Mouse (Mus musculus): ENCODE measurements around the gene Rcn3. TPM values are rescaled to one million over a fixed set of nuclear protein-coding genes. Genes with fewer than 3 reads are reported as not detected.

Gene Rcn3
- 302 and 306 TPM in 2 replicates for polyA plus RNA-seq (2016; fragmentation: Nextera tagmentation; extraction: Ambion mirVana)

- Histone ChIP-seq H3K9ac (peak within 1 kb of the TSS; percentile 80), H3K36me3 (peaks cover 27% of the 10 kb centered on the region), H3K4me1 (peaks cover 34% of the 10 kb centered on the region; the same call in 1 of the 2 replicates), H3K9me3 (no peaks in the 10 kb centered on the region), H3K4me3 (peak within 1 kb of the TSS; percentile 68), H3K27me3 (no peaks in the 10 kb centered on the region), H3K4me2 (replicated peaks) (peak within 1 kb of the TSS; percentile 73), H3K27ac (peak within 1 kb of the TSS; percentile 93)
- ATAC-seq (ENCODE audit: insufficient number of reproducible peaks, insufficient read depth, low FRiP score, low TSS enrichment): peak; percentile 86
- WGBS: under 1% methylated on average over 16 of the region's 16 CpGs
Measured at GRCm38 (mm10) chr7:45092048-45092447, at the start of gene Rcn3. Gene Rcn3, minus strand, starts transcription at chr7:45092221.

- WGBS: 90% methylated on average over 3 of the region's 3 CpGs
- no peak overlapping the region for H3K4me3 ChIP-seq
Measured at GRCm38 (mm10) chr7:45141319-45141718, 49.3 kb upstream of the Rcn3 start.

DNA sequence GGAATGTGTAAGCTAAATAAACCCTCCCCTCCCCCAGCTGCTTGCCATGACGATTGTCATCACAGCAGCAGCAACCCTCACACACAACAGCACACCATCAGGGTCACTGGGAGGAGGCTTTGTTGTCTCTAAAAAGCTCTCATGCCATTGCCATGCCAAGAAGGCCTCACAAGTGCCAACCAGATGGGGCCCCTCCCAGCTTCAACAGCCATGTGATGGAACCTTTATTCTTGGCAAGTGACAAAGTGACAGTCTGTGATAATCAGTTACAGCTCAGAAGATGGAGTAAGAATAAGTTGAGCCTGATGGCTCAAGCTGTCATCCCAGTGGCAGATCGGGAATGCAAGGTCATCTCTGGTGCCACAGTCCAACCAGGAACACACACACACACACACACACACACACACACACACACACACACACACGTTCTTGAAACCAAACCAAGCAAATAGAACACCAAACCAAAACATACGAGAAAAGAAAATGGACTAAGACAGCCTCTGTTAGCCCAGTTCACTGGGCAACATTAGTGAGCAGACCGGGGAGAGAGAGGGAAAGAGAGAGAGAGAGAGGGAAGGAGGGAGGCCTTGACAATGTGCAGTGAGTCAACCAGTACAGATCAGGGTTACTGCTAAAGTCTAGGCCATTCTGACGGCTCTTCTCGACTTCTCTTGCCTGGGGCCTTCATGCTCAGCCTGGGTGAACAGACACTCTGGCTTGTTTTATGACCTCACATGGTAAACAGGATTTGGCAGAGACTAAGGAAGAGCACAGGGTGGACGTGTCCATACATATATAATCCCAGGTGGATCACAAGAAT, 48.1 kb upstream of the Rcn3 start:
- no peak overlapping the region for H3K9ac ChIP-seq
- peaks cover 7% of the 10 kb centered on the region; the same call in 1 of the 2 replicates for H3K4me1 ChIP-seq
- no peak overlapping the region for H3K4me2 ChIP-seq (replicated peaks)
- peaks cover 7% of the 10 kb centered on the region; the same call in 1 of the 2 replicates for H3K27me3 ChIP-seq
- H3K4me3 ChIP-seq: no peak overlapping the region
- no peak overlapping the region for H3K27ac ChIP-seq
- peaks cover 31% of the 10 kb centered on the region for H3K36me3 ChIP-seq
- no peaks in the 10 kb centered on the region for H3K9me3 ChIP-seq
- 76% methylated on average over 8 of the region's 8 CpGs for WGBS
- ATAC-seq (ENCODE audit: insufficient number of reproducible peaks, insufficient read depth, low FRiP score, low TSS enrichment): no peak

More at GRCm38 (mm10) chr7:45141319-45141718, 49.3 kb upstream of the Rcn3 start:
- H3K36me3 ChIP-seq: peaks cover 42% of the 10 kb centered on the region
- no peaks in the 10 kb centered on the region for H3K9me3 ChIP-seq
- no peak for ATAC-seq (ENCODE audit: insufficient number of reproducible peaks, insufficient read depth, low FRiP score, low TSS enrichment)
- no peaks in the 10 kb centered on the region for H3K4me1 ChIP-seq
- H3K4me2 ChIP-seq (replicated peaks): no peak overlapping the region
- no peaks in the 10 kb centered on the region for H3K27me3 ChIP-seq
- H3K27ac ChIP-seq: no peak overlapping the region
- no peak overlapping the region for H3K9ac ChIP-seq

GRCm38 (mm10) chr7:45138403-45138802, 46.4 kb upstream of the Rcn3 start:
- Histone ChIP-seq H3K36me3 (peaks cover 14% of the 10 kb centered on the region), H3K27me3 (peaks cover 13% of the 10 kb centered on the region; the same call in 1 of the 2 replicates), H3K9ac (0 out of 2 replicates have a peak overlapping the region, but pooled peaks have one; percentile 0), H3K9me3 (no peaks in the 10 kb centered on the region), H3K4me1 (peaks cover 7% of the 10 kb centered on the region; the same call in 1 of the 2 replicates), H3K4me3 (no peak overlapping the region), H3K4me2 (replicated peaks) (no peak overlapping the region), H3K27ac (no peak overlapping the region)
- no peak for ATAC-seq (ENCODE audit: insufficient number of reproducible peaks, insufficient read depth, low FRiP score, low TSS enrichment)
- WGBS: 82% methylated on average over 1 of the region's 1 CpGs

DNA sequence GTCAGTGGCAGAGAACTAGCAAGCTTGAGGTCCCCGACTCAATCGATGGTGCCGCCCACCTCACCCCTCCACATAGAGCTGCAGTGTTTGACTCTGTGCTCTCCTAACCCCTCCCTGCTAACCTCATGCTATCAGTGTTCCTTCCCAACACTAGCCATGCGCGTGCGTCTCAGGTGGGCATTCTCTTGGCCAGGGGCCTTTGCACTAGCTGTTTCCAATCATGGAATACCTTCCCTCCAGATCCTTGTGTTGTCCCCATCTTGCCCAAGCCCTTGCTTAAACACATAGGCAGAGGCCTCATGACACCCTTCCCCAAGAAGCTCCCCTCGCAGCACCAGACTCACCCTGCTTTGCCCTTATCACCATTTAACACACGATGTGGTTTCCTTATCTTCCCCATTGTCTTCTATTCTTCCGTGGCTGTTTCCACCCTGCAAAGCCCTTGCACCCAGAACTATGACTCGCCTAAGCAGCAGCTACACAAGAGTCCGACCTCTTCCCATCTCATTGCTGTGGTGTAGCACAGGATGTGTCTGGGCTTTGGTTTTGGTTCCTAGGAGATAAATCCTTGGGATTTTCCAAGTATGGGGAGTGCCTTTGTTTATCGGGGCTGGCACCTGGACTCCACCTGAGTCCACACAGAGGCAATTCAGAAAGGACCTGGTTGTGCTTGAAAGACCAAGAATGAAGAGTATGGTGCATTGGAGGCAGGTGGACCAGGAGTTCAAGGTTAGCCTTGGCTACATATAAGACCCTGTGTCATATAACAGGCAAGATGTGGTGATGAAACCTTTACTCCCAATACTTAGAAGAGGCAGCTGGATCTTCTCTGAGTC, 45.4 kb upstream of the Rcn3 start:
- H3K27ac ChIP-seq: no peak overlapping the region

DNA sequence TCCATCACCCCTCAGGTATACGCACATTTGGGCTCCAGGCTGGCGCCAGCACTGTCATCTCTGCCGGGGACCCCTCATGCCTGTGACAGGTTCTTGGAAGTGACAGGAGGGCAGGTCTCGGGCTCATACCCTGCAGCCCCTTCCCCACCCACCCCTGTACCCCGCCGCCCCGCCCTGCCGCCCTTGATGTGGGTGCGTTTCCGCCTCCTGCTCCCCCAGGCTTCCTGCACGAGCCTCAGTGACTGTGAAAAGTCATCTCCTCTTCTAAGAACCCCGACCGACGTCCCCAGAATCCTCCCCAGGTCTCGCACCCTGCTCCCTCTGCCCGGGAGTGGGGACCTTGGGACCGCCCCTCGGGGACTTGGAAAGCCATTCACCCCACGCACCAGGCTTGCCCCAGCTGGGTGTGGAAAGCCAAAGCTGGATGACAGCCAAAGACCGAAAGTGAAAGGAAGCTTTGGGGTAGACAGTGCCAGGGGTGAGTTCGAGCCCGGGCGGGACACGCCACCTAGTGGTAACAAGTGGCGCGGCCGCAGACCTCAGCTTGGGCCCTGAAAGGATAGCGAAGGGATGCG, 44.1 kb upstream of the Rcn3 start, which contains the start of the genes Gm45713 and Flt3l:
Gene Gm45713, minus strand, starts transcription at position 239 of the 575 bp plus-strand sequence.
Gene Flt3l, minus strand, starts transcription at position 440 of the 575 bp plus-strand sequence.
- H3K9ac ChIP-seq: peak within 1 kb of the TSS; percentile 69
- peak within 1 kb of the TSS; percentile 47 for H3K4me3 ChIP-seq
- ATAC-seq (ENCODE audit: insufficient number of reproducible peaks, insufficient read depth, low FRiP score, low TSS enrichment): peak; percentile 68; the same call in 1 of the 2 replicates
- H3K4me1 ChIP-seq: peaks cover 7% of the 10 kb centered on the region; the same call in 1 of the 2 replicates
- H3K27ac ChIP-seq: no peak within 1 kb of the TSS
- no peaks in the 10 kb centered on the region for H3K9me3 ChIP-seq
- H3K27me3 ChIP-seq: peaks cover 13% of the 10 kb centered on the region; the same call in 1 of the 2 replicates
- 3% methylated on average over 29 of the region's 29 CpGs for WGBS
- peak within 1 kb of the TSS; percentile 61 for H3K4me2 ChIP-seq (replicated peaks)
- H3K36me3 ChIP-seq: no peaks in the 10 kb centered on the region

More for the DNA sequence above, 45.4 kb upstream of the Rcn3 start:
- Histone ChIP-seq H3K36me3 (peaks cover 4% of the 10 kb centered on the region; the same call in 1 of the 2 replicates), H3K27me3 (peaks cover 13% of the 10 kb centered on the region; the same call in 1 of the 2 replicates), H3K4me1 (peaks cover 7% of the 10 kb centered on the region; the same call in 1 of the 2 replicates), H3K9ac (no peak overlapping the region), H3K4me3 (no peak overlapping the region), H3K9me3 (no peaks in the 10 kb centered on the region), H3K4me2 (replicated peaks) (no peak overlapping the region)
- no peak for ATAC-seq (ENCODE audit: insufficient number of reproducible peaks, insufficient read depth, low FRiP score, low TSS enrichment)
- WGBS: 84% methylated on average over 12 of the region's 12 CpGs

- H3K9ac ChIP-seq: no peak overlapping the region
- H3K4me3 ChIP-seq: no peak overlapping the region
- H3K9me3 ChIP-seq: no peaks in the 10 kb centered on the region
- no peaks in the 10 kb centered on the region for H3K36me3 ChIP-seq
- no peak overlapping the region for H3K27ac ChIP-seq
- H3K27me3 ChIP-seq: peaks cover 13% of the 10 kb centered on the region; the same call in 1 of the 2 replicates
- peaks cover 7% of the 10 kb centered on the region; the same call in 1 of the 2 replicates for H3K4me1 ChIP-seq
- H3K4me2 ChIP-seq (replicated peaks): peak overlapping the region; percentile 61
- ATAC-seq (ENCODE audit: insufficient number of reproducible peaks, insufficient read depth, low FRiP score, low TSS enrichment): no peak
- WGBS: 62% methylated on average over 3 of the region's 3 CpGs
Measured at GRCm38 (mm10) chr7:45135370-45135769, 43.3 kb upstream of the Rcn3 start.

DNA sequence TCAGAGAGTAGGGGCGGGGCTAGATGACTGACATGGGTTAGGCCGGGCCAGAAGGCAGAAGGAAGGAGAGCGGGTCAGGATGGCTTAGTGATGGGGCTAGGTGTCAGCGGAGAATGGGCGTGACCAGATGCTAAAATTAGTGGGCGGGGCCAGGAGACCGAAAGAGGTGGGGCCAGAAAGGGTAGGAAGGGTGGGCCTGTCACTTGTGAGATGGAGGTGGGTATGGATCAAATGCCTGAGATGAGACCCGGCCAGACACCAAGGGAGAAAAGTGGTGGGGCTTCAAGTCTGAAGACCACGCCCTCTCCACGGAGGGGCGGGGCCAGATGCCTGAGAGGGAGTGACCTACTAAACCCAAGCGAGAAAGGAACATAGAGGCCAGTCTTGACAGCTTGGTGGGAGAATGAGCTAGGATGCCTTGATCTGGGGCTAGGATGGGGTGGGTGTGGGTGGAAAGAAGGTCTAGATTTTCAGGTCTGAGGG, 42.6 kb upstream of the Rcn3 start:
- ATAC-seq (ENCODE audit: insufficient number of reproducible peaks, insufficient read depth, low FRiP score, low TSS enrichment): no peak
- Histone ChIP-seq H3K9ac (no peak overlapping the region), H3K27ac (no peak overlapping the region), H3K36me3 (no peaks in the 10 kb centered on the region), H3K27me3 (peaks cover 13% of the 10 kb centered on the region; the same call in 1 of the 2 replicates), H3K4me3 (no peak overlapping the region), H3K4me1 (peaks cover 11% of the 10 kb centered on the region; the same call in 1 of the 2 replicates), H3K4me2 (replicated peaks) (no peak overlapping the region), H3K9me3 (no peaks in the 10 kb centered on the region)
- 5% methylated on average over 12 of the region's 12 CpGs for WGBS

DNA sequence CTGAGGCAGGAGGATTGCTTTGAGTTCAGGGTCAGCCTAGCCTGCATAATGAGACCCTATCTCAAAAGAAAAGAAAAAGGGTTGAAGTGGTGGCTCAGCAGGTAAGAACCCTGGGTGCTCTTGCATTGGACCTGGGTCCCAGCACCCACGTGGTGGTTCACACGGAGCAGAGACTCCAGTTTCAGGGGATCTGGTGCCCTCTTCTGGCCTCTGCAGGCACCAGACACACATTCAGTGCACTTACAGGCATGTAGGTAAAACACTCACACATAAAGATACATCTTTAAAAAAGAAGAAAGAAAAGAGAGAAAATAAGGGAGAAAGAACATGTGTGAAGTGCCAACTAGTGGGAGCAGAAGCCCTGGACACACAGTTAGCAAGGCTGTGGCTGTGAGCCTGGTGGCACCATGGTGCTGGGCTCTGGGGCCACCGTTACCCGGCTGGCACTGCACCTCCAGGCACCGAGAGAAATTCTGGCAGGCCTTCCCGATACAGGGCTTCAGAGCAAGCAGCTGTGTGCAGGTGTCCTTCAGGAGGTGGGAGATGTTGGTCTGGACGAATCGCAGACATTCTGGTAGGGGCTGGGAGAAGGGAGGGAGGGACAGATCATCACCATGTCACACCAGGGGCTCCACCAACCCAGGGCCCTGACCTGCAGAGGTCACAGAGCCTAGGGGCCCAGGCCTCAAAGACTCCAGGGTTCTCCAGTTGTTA, 41.6 kb upstream of the Rcn3 start:
- Histone ChIP-seq H3K9ac (no peak overlapping the region), H3K4me1 (peaks cover 14% of the 10 kb centered on the region; the same call in 1 of the 2 replicates), H3K9me3 (no peaks in the 10 kb centered on the region), H3K4me2 (replicated peaks) (no peak overlapping the region), H3K4me3 (no peak overlapping the region), H3K27me3 (peaks cover 13% of the 10 kb centered on the region; the same call in 1 of the 2 replicates), H3K36me3 (no peaks in the 10 kb centered on the region), H3K27ac (no peak overlapping the region)
- ATAC-seq (ENCODE audit: insufficient number of reproducible peaks, insufficient read depth, low FRiP score, low TSS enrichment): no peak
- 68% methylated on average over 8 of the region's 8 CpGs for WGBS

DNA sequence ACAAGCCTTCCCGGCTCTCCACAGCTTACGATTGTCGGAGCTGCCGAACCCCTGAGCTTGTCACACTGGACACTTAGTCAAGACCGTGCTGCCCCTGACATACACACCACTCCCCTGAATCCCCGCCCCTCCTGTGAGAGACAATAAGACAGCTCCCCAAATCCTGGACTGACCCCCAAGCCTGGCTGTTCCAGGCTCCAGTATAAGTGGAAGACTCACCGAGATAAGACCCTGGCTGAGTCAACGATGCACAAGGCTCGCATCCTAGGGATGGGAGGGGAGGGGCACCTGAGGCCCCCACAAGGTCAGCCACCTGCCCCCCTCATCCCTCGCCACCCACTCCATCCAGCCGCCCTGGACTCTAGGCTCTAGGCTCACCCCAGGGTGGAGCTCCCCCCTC, 39.8 kb upstream of the Rcn3 start:
- H3K27me3 ChIP-seq: peaks cover 13% of the 10 kb centered on the region; the same call in 1 of the 2 replicates
- no peak overlapping the region for H3K9ac ChIP-seq
- H3K4me1 ChIP-seq: peaks cover 20% of the 10 kb centered on the region
- no peaks in the 10 kb centered on the region for H3K9me3 ChIP-seq
- 77% methylated on average over 11 of the region's 11 CpGs for WGBS
- peaks cover 6% of the 10 kb centered on the region for H3K36me3 ChIP-seq
- ATAC-seq (ENCODE audit: insufficient number of reproducible peaks, insufficient read depth, low FRiP score, low TSS enrichment): no peak
- no peak overlapping the region for H3K4me2 ChIP-seq (replicated peaks)
- no peak overlapping the region for H3K27ac ChIP-seq
- H3K4me3 ChIP-seq: no peak overlapping the region
